Comparison of ENCODE assay signal across 18 mouse cellular contexts in genomic region chr13:111966113-111966512, GRCm38 (mm10).
A peak's percentile ranks its signal among the peaks of the same experiment; 100 is the strongest.
DNase-seq lines count a peak whose midpoint lies in the region; ATAC-seq and TF ChIP-seq lines count a peak whose summit lies in the region.
"Had no signal": no experiment of that assay in that cellular context is flagged by ENCODE, and none has a peak within 500 bp of the region (broad histone marks: within the 10 kb centered on the region; RNA-seq: fewer than 3 reads in every experiment).

No protein-coding gene starts in this region.

- 67% methylated on average over 6 of the region's 6 CpGs for WGBS in hindbrain, embryonic 10.5 days
- WGBS in hindbrain, embryonic 12.5 days = 49% methylated on average over 6 of the region's 6 CpGs
- 60% methylated on average over 6 of the region's 6 CpGs for WGBS in liver, postnatal 0 days (ENCODE audit: insufficient replicate concordance)
- 55% methylated on average over 6 of the region's 6 CpGs for WGBS in liver, embryonic 12.5 days (ENCODE audit: insufficient replicate concordance)
- 45% methylated on average over 6 of the region's 6 CpGs for WGBS in small intestine, adult 2 months

- no peak for TF ChIP-seq POLR2A in small intestine, adult 2 months (IDR thresholded peaks at IDR 0.05; ENCODE audit: low read depth, low read length)

- no peaks in the 10 kb centered on the region for H3K27me3 ChIP-seq in hindbrain, embryonic 10.5 days (ENCODE audit: insufficient read depth, poor library complexity, severe bottlenecking)
- H3K27me3 ChIP-seq in hindbrain, embryonic 12.5 days = no peaks in the 10 kb centered on the region
- peaks cover 8% of the 10 kb centered on the region; the same call in 1 of the 2 replicates for H3K27me3 ChIP-seq in liver, postnatal 0 days (ENCODE audit: insufficient read depth, low read length)
- peaks cover 17% of the 10 kb centered on the region; the same call in 1 of the 2 replicates for H3K27me3 ChIP-seq in liver, embryonic 12.5 days (replicated peaks)
- H3K27me3 ChIP-seq in small intestine, adult 2 months (ENCODE audit: control insufficient read depth, insufficient read depth, low read length) = no peaks in the 10 kb centered on the region
- H3K27me3 ChIP-seq: embryonic facial prominence, embryonic 12.5 days; limb, embryonic 15.5 days; Patski had no signal

- no peaks in the 10 kb centered on the region for H3K9me3 ChIP-seq in hindbrain, embryonic 10.5 days
- no peaks in the 10 kb centered on the region for H3K9me3 ChIP-seq in hindbrain, embryonic 12.5 days (replicated peaks)
- no peaks in the 10 kb centered on the region for H3K9me3 ChIP-seq in liver, postnatal 0 days (ENCODE audit: low read length)
- no peaks in the 10 kb centered on the region for H3K9me3 ChIP-seq in liver, embryonic 12.5 days (replicated peaks)
- H3K9me3 ChIP-seq: embryonic facial prominence, embryonic 12.5 days; limb, embryonic 15.5 days; megakaryocyte, embryonic 14.5 days had no signal

- H3K4me2 ChIP-seq in hindbrain, embryonic 12.5 days (replicated peaks) = no peak overlapping the region
- no peak overlapping the region for H3K4me2 ChIP-seq in liver, postnatal 0 days (ENCODE audit: low read depth, low read length)
- H3K4me2 ChIP-seq in liver, embryonic 12.5 days = no peak overlapping the region
- H3K4me2 ChIP-seq: embryonic facial prominence, embryonic 12.5 days; limb, embryonic 15.5 days had no signal

- H3K36me3 ChIP-seq in hindbrain, embryonic 10.5 days = no peaks in the 10 kb centered on the region
- H3K36me3 ChIP-seq in hindbrain, embryonic 12.5 days = no peaks in the 10 kb centered on the region
- H3K36me3 ChIP-seq in liver, postnatal 0 days (replicated peaks; ENCODE audit: insufficient read depth, low read length) = no peaks in the 10 kb centered on the region
- H3K36me3 ChIP-seq in liver, embryonic 12.5 days = no peaks in the 10 kb centered on the region
- no peaks in the 10 kb centered on the region for H3K36me3 ChIP-seq in small intestine, adult 2 months (ENCODE audit: control insufficient read depth, insufficient read depth, low read length)
- H3K36me3 ChIP-seq: embryonic facial prominence, embryonic 12.5 days; limb, embryonic 15.5 days had no signal

- no peak overlapping the region for H3K4me3 ChIP-seq in hindbrain, embryonic 10.5 days
- H3K4me3 ChIP-seq in hindbrain, embryonic 12.5 days = no peak overlapping the region
- no peak overlapping the region for H3K4me3 ChIP-seq in liver, postnatal 0 days (ENCODE audit: low read depth, low read length)
- H3K4me3 ChIP-seq in liver, embryonic 12.5 days = no peak overlapping the region
- H3K4me3 ChIP-seq in small intestine, adult 2 months (ENCODE audit: low read depth, low read length) = no peak overlapping the region
- H3K4me3 ChIP-seq: embryonic facial prominence, embryonic 12.5 days; limb, embryonic 15.5 days; megakaryocyte, embryonic 14.5 days had no signal

- no peak for TF ChIP-seq CTCF in liver, postnatal 0 days (IDR thresholded peaks at IDR 0.05; ENCODE audit: low read depth)
- TF ChIP-seq CTCF in small intestine, adult 2 months (IDR thresholded peaks at IDR 0.05; ENCODE audit: extremely low read depth, insufficient read length, insufficient replicate concordance, low read depth, low read length) = no peak

- H3K9ac ChIP-seq in hindbrain, embryonic 12.5 days = no peak overlapping the region
- no peak overlapping the region for H3K9ac ChIP-seq in liver, postnatal 0 days (replicated peaks)
- H3K9ac ChIP-seq in liver, embryonic 12.5 days = no peak overlapping the region
- H3K9ac ChIP-seq: embryonic facial prominence, embryonic 12.5 days; limb, embryonic 15.5 days had no signal

- 0 out of 2 replicates have a peak overlapping the region, but pooled peaks have one; percentile 24 for H3K27ac ChIP-seq in hindbrain, embryonic 10.5 days
- no peak overlapping the region for H3K27ac ChIP-seq in hindbrain, embryonic 12.5 days
- H3K27ac ChIP-seq in liver, postnatal 0 days (ENCODE audit: low read depth) = no peak overlapping the region
- H3K27ac ChIP-seq in liver, embryonic 12.5 days = no peak overlapping the region
- H3K27ac ChIP-seq in small intestine, adult 2 months (ENCODE audit: insufficient read depth, low read depth, low read length) = peak overlapping the region; percentile 28; the same call in 1 of the 2 replicates
- H3K27ac ChIP-seq: embryonic facial prominence, embryonic 12.5 days; hindbrain, postnatal 0 days; limb, embryonic 15.5 days had no signal

- no peak for ATAC-seq in hindbrain, embryonic 12.5 days (ENCODE audit: low FRiP score)
- ATAC-seq in liver, postnatal 0 days = peak; percentile 25; the same call in 1 of the 2 replicates
- ATAC-seq in liver, embryonic 12.5 days = no peak
- ATAC-seq in granulocyte monocyte progenitor cell, adult 5-6 weeks (replicated peaks; ENCODE audit: poor library complexity, severe bottlenecking) = no peak
- ATAC-seq: hindbrain, postnatal 0 days; midbrain, embryonic 16.5 days; Patski had no signal

- no peak for TF ChIP-seq EP300 in liver, postnatal 0 days (IDR thresholded peaks at IDR 0.05; ENCODE audit: low read depth)

- DNase-seq in hindbrain, embryonic 10.5 days (ENCODE audit: low spot score) = no peak
- DNase-seq in liver, postnatal 0 days = no peak
- DNase-seq in adrenal gland, postnatal 14 days = peak; percentile 68
- DNase-seq in frontal cortex, postnatal 10 days (ENCODE audit: low spot score in 2 of 2) = no peak
- DNase-seq: cerebellum, adult 2 months; heart, postnatal 10 days; lung, adult 18-20 months; thymus, postnatal 14 days had no signal

- H3K4me1 ChIP-seq in hindbrain, embryonic 10.5 days (replicated peaks) = peaks cover 25% of the 10 kb centered on the region
- peaks cover 8% of the 10 kb centered on the region for H3K4me1 ChIP-seq in hindbrain, embryonic 12.5 days
- peaks cover 16% of the 10 kb centered on the region for H3K4me1 ChIP-seq in liver, postnatal 0 days (ENCODE audit: insufficient read depth)
- peaks cover 14% of the 10 kb centered on the region for H3K4me1 ChIP-seq in liver, embryonic 12.5 days
- H3K4me1 ChIP-seq in small intestine, adult 2 months (ENCODE audit: control insufficient read depth, insufficient read depth, insufficient read length, low read length) = peaks cover 20% of the 10 kb centered on the region; the same call in 1 of the 2 replicates
- H3K4me1 ChIP-seq: megakaryocyte, embryonic 14.5 days had no signal

Comparison
In these comparisons a context has a peak if more than half of its experiments do, and no peak if none do; other contexts are left out.
1. H3K27ac ChIP-seq: peak in hindbrain, embryonic 10.5 days (single experiment) and small intestine, adult 2 months (single experiment); none in hindbrain, embryonic 12.5 days (single experiment), liver, postnatal 0 days (single experiment) and liver, embryonic 12.5 days (single experiment).